25 mouse cellular contexts compared by ENCODE assay signal in the genomic region with DNA sequence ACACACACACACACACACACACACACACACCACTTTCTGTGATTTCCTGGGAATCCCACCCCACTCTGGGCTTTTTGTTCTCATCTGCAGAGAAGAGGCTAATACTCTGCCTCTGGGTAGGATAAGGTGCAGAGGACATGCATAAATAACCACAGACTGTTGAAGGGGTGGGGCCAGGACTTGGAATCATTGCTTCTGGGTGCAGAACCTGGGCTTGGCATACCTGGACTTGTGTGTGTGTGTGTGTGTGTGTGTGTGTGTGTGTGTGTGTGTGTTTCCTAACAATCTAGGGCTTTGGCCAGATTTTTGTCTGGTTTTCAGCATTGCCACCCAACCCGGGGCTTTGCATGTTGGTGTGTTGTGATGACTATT. TPM values are rescaled to one million over a fixed set of nuclear protein-coding genes. Genes with fewer than 3 reads are reported as not detected.
DNase-seq lines count a peak whose midpoint lies in the region; ATAC-seq and TF ChIP-seq lines count a peak whose summit lies in the region.
"Had no signal": no experiment of that assay in that cellular context is flagged by ENCODE, and none has a peak within 500 bp of the region (broad histone marks: within the 10 kb centered on the region; RNA-seq: fewer than 3 reads in every experiment).

No protein-coding gene starts in this region.

- no peak overlapping the region for H3K4me3 ChIP-seq in embryonic facial prominence, embryonic 13.5 days
- H3K4me3 ChIP-seq in embryonic facial prominence, embryonic 10.5 days: no peak overlapping the region
- H3K4me3 ChIP-seq in lung, postnatal 0 days (ENCODE audit: low read depth, low read length): no peak overlapping the region
- H3K4me3 ChIP-seq in kidney, embryonic 16.5 days (ENCODE audit: low read length): no peak overlapping the region
- H3K4me3 ChIP-seq: embryonic facial prominence, embryonic 12.5 days; forebrain, embryonic 10.5 days; forebrain, embryonic 15.5 days; heart, adult 2 months; heart, embryonic 13.5 days; hindbrain, embryonic 10.5 days; hindbrain, embryonic 15.5 days; limb, embryonic 10.5 days; limb, embryonic 15.5 days; liver, embryonic 13.5 days had no signal

- H3K4me1 ChIP-seq in embryonic facial prominence, embryonic 13.5 days: peaks cover 56% of the 10 kb centered on the region
- peaks cover 38% of the 10 kb centered on the region for H3K4me1 ChIP-seq in embryonic facial prominence, embryonic 10.5 days
- no peaks in the 10 kb centered on the region for H3K4me1 ChIP-seq in lung, postnatal 0 days (ENCODE audit: insufficient read depth, low read depth, low read length)
- H3K4me1 ChIP-seq in kidney, embryonic 16.5 days (ENCODE audit: insufficient read depth, low read length): peaks cover 4% of the 10 kb centered on the region; the same call in 1 of the 2 replicates
- H3K4me1 ChIP-seq: liver, embryonic 13.5 days had no signal

- no peaks in the 10 kb centered on the region for H3K9me3 ChIP-seq in embryonic facial prominence, embryonic 13.5 days
- no peaks in the 10 kb centered on the region for H3K9me3 ChIP-seq in embryonic facial prominence, embryonic 10.5 days
- no peaks in the 10 kb centered on the region for H3K9me3 ChIP-seq in lung, postnatal 0 days (ENCODE audit: low read length)
- no peaks in the 10 kb centered on the region for H3K9me3 ChIP-seq in kidney, embryonic 16.5 days (ENCODE audit: low read length)
- H3K9me3 ChIP-seq: embryonic facial prominence, embryonic 12.5 days; forebrain, embryonic 10.5 days; forebrain, embryonic 15.5 days; heart, embryonic 13.5 days; hindbrain, embryonic 10.5 days; hindbrain, embryonic 15.5 days; limb, embryonic 10.5 days; limb, embryonic 15.5 days; liver, embryonic 13.5 days had no signal

- H3K4me2 ChIP-seq in embryonic facial prominence, embryonic 13.5 days: no peak overlapping the region
- no peak overlapping the region for H3K4me2 ChIP-seq in lung, postnatal 0 days (replicated peaks; ENCODE audit: low read depth, low read length)
- H3K4me2 ChIP-seq in kidney, embryonic 16.5 days (replicated peaks; ENCODE audit: low read depth, low read length): no peak overlapping the region
- H3K4me2 ChIP-seq: embryonic facial prominence, embryonic 12.5 days; forebrain, embryonic 15.5 days; heart, embryonic 13.5 days; hindbrain, embryonic 15.5 days; limb, embryonic 15.5 days; liver, embryonic 13.5 days; lung, embryonic 14.5 days; midbrain, embryonic 11.5 days had no signal

- no peak for ATAC-seq in embryonic facial prominence, embryonic 13.5 days (ENCODE audit: insufficient number of reproducible peaks, insufficient read depth, low FRiP score, low TSS enrichment, low read depth)
- peak; percentile 59 for ATAC-seq in lung, postnatal 0 days
- ATAC-seq in kidney, embryonic 16.5 days (ENCODE audit: low FRiP score, low TSS enrichment): peak; percentile 66; the same call in 1 of the 2 replicates
- ATAC-seq: forebrain, embryonic 15.5 days; inflammation-experienced regulatory T-cells, adult 6 months; midbrain, embryonic 16.5 days; Patski had no signal

- H3K27ac ChIP-seq in embryonic facial prominence, embryonic 13.5 days: peak overlapping the region; percentile 57; the same call in 1 of the 2 replicates
- H3K27ac ChIP-seq in embryonic facial prominence, embryonic 10.5 days (replicated peaks): no peak overlapping the region
- H3K27ac ChIP-seq in lung, postnatal 0 days (ENCODE audit: low read length): peak overlapping the region; percentile 59
- peak overlapping the region; percentile 78 for H3K27ac ChIP-seq in kidney, embryonic 16.5 days (ENCODE audit: low read length)
- H3K27ac ChIP-seq: embryonic facial prominence, embryonic 12.5 days; forebrain, embryonic 10.5 days; forebrain, embryonic 15.5 days; heart, adult 2 months; heart, embryonic 13.5 days; hindbrain, embryonic 10.5 days; hindbrain, embryonic 15.5 days; limb, embryonic 10.5 days; limb, embryonic 15.5 days; liver, embryonic 13.5 days had no signal

- 47% methylated on average over 1 of the region's 1 CpGs for WGBS in embryonic facial prominence, embryonic 13.5 days
- WGBS in embryonic facial prominence, embryonic 10.5 days: 72% methylated on average over 1 of the region's 1 CpGs
- 81% methylated on average over 1 of the region's 1 CpGs for WGBS in lung, postnatal 0 days
- 70% methylated on average over 1 of the region's 1 CpGs for WGBS in kidney, embryonic 16.5 days

- H3K36me3 ChIP-seq in embryonic facial prominence, embryonic 13.5 days: no peaks in the 10 kb centered on the region
- no peaks in the 10 kb centered on the region for H3K36me3 ChIP-seq in embryonic facial prominence, embryonic 10.5 days (replicated peaks)
- no peaks in the 10 kb centered on the region for H3K36me3 ChIP-seq in lung, postnatal 0 days (ENCODE audit: insufficient read depth, low read length)
- H3K36me3 ChIP-seq in kidney, embryonic 16.5 days (ENCODE audit: insufficient read depth, low read length): no peaks in the 10 kb centered on the region
- H3K36me3 ChIP-seq: embryonic facial prominence, embryonic 12.5 days; forebrain, embryonic 10.5 days; forebrain, embryonic 15.5 days; heart, embryonic 13.5 days; hindbrain, embryonic 10.5 days; hindbrain, embryonic 15.5 days; limb, embryonic 10.5 days; limb, embryonic 15.5 days; liver, embryonic 13.5 days had no signal

- TF ChIP-seq CTCF in lung, postnatal 0 days (IDR thresholded peaks at IDR 0.05): no peak

- DNase-seq in embryonic facial prominence, embryonic 10.5 days (ENCODE audit: low spot score): no peak
- DNase-seq in lung, postnatal 0 days (ENCODE audit: low spot score): peak; percentile 45
- DNase-seq in lung, postnatal 10 days: no peak
- peak; percentile 49 to 50 for DNase-seq in kidney, postnatal 36 days
- no peak for DNase-seq in testis, postnatal 10 days (ENCODE audit: low spot score)
- DNase-seq in MN1 (ENCODE audit: low spot score): no peak
- DNase-seq: liver, embryonic 13.5 days; spleen, adult 18-20 months; thymus, adult 18-20 months had no signal

- H3K9ac ChIP-seq in embryonic facial prominence, embryonic 13.5 days: no peak overlapping the region
- H3K9ac ChIP-seq in lung, postnatal 0 days (replicated peaks; ENCODE audit: low read depth): no peak overlapping the region
- H3K9ac ChIP-seq in kidney, embryonic 16.5 days (replicated peaks; ENCODE audit: low read length): no peak overlapping the region
- H3K9ac ChIP-seq: embryonic facial prominence, embryonic 12.5 days; forebrain, embryonic 15.5 days; heart, embryonic 13.5 days; hindbrain, embryonic 15.5 days; limb, embryonic 15.5 days; liver, embryonic 13.5 days; lung, embryonic 14.5 days had no signal

- TF ChIP-seq EP300 in lung, postnatal 0 days (IDR thresholded peaks at IDR 0.05): no peak

- H3K27me3 ChIP-seq in embryonic facial prominence, embryonic 13.5 days: peaks cover 6% of the 10 kb centered on the region; the same call in 1 of the 2 replicates
- H3K27me3 ChIP-seq in embryonic facial prominence, embryonic 10.5 days (replicated peaks; ENCODE audit: low read depth, poor library complexity, severe bottlenecking): peaks cover 22% of the 10 kb centered on the region
- no peaks in the 10 kb centered on the region for H3K27me3 ChIP-seq in lung, postnatal 0 days (replicated peaks; ENCODE audit: insufficient read depth, low read length)
- 0 out of 2 replicates have a peak, but pooled peaks cover 3% of the 10 kb centered on the region for H3K27me3 ChIP-seq in kidney, embryonic 16.5 days (ENCODE audit: insufficient read depth, low read length)
- H3K27me3 ChIP-seq: forebrain, embryonic 15.5 days; hindbrain, embryonic 15.5 days; Patski had no signal

RNA-seq across cellular contexts. Expression of a gene that starts 10.3 kb away (rescaled TPM):
- polyA plus RNA-seq in embryonic facial prominence, embryonic 13.5 days (2015; fragmentation: Nextera tagmentation; extraction: Ambion mirVana): 0.62 and 1.2 TPM in 2 replicates
- 0.23 and 0.24 TPM in 2 replicates for polyA plus RNA-seq in embryonic facial prominence, embryonic 10.5 days (2016; fragmentation: Nextera tagmentation; extraction: Ambion mirVana)
- 8.3 and 8.5 TPM in 2 replicates for polyA plus RNA-seq in lung, postnatal 0 days (2015; fragmentation: Nextera tagmentation; extraction: Ambion mirVana)
- 0.15 and 0.16 TPM in 2 replicates for polyA plus RNA-seq in kidney, embryonic 16.5 days (2015; fragmentation: Nextera tagmentation; extraction: Ambion mirVana)
- polyA plus RNA-seq: inflammation-experienced regulatory T-cells, adult 6 months had no signal

Comparison
In these comparisons a context has a peak if more than half of its experiments do, and no peak if none do; other contexts are left out.
1. DNase-seq: peak in lung, postnatal 0 days (single experiment) and kidney, postnatal 36 days (2 of 2); none in embryonic facial prominence, embryonic 10.5 days (single experiment), lung, postnatal 10 days (single experiment), testis, postnatal 10 days (single experiment) and MN1 (single experiment).